Mouse (Mus musculus) B cell, adult 67 days (primary cell): ENCODE data around the gene Ppp4r3b. TPM values are rescaled to one million over a fixed set of nuclear protein-coding genes. Genes with fewer than 3 reads are reported as not detected.

Source experiments
- total RNA-seq, 2 experiments: library from RNA; stranded (reverse); gene quantifications; 4 replicates each; pipeline ENCODE4 v1.2.4; 2023

Ppp4r3b gene
- 100 to 1,000 TPM; 145 to 165 TPM for total RNA-seq

GRCm38 (mm10) chr11:29172563-29173124, at the start of gene Ppp4r3b:
Ppp4r3b (plus strand) TSS chr11:29172890.

GRCm38 (mm10) chr11:29130385-29131355, 42.0 kb upstream of the Ppp4r3b start, which contains the start of gene Pnpt1:
Pnpt1 (plus strand) TSS chr11:29130744.

GRCm38 (mm10) chr11:29246883-29247650, 74.4 kb downstream of the Ppp4r3b start, which contains the start of gene Cfap36:
Cfap36 (minus strand) TSS chr11:29247409.

Other genes starting within 250 kb of the Ppp4r3b start
- 10 to 100 TPM; 39.3 to 43.5 TPM for gene Pnpt1, start 42.1 kb upstream of the Ppp4r3b start, total RNA-seq
- gene Cfap36, start 74.5 kb downstream of the Ppp4r3b start, total RNA-seq, result 10 to 100 TPM; 24.2 to 24.7 TPM
- 10 to 100 TPM in 1 of 2 experiments, 1 to 10 TPM in 1; 9.8 to 10.8 TPM for gene Ccdc88a, start 200.8 kb downstream of the Ppp4r3b start, total RNA-seq